In the genomic region with DNA sequence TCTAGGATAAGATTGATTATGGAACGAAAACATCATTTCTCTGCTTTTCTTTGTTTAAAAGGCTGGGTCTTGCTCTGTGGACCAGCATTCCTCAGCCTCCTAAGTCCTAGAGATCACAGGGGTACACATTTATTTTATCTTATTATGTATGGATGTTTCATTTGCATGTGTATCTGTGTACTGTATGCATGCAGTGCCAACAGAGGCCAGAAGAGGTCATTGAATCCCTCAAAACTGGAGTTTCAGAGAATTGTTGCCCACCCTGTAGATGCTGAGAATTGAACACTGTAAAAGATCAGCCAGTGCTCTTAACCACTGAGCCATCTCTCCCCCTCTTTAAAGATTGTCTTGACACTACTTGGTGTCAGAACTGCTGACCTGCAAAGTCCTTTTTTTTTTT, we compare ENCODE assay signal across 18 mouse cellular contexts.
DNase-seq lines count a peak whose midpoint lies in the region; ATAC-seq and TF ChIP-seq lines count a peak whose summit lies in the region.
"Had no signal": no experiment of that assay in that cellular context is flagged by ENCODE, and none has a peak within 500 bp of the region (broad histone marks: within the 10 kb centered on the region; RNA-seq: fewer than 3 reads in every experiment).

No protein-coding gene starts in this region.

- no peaks in the 10 kb centered on the region for H3K36me3 ChIP-seq in hindbrain, postnatal 0 days (ENCODE audit: insufficient read depth, low read length)
- no peaks in the 10 kb centered on the region for H3K36me3 ChIP-seq in hindbrain, embryonic 13.5 days
- H3K36me3 ChIP-seq: forebrain, embryonic 12.5 days; hindbrain, embryonic 10.5 days; limb, embryonic 12.5 days; liver, embryonic 13.5 days; midbrain, embryonic 15.5 days had no signal

- no peaks in the 10 kb centered on the region for H3K27me3 ChIP-seq in hindbrain, postnatal 0 days (ENCODE audit: insufficient read depth, low read length)
- H3K27me3 ChIP-seq in hindbrain, embryonic 13.5 days: no peaks in the 10 kb centered on the region
- H3K27me3 ChIP-seq: limb, embryonic 12.5 days; liver, embryonic 13.5 days; megakaryocyte, embryonic 14.5 days; midbrain, embryonic 15.5 days had no signal

- intact Hi-C loops in left cerebral cortex, postnatal 4 days (cut with DNase I): no loop called here

- no peak overlapping the region for H3K4me3 ChIP-seq in hindbrain, postnatal 0 days (ENCODE audit: low read length)
- H3K4me3 ChIP-seq in hindbrain, embryonic 13.5 days: no peak overlapping the region
- H3K4me3 ChIP-seq: forebrain, embryonic 12.5 days; hindbrain, embryonic 10.5 days; limb, embryonic 12.5 days; liver, embryonic 13.5 days; megakaryocyte, embryonic 14.5 days; midbrain, embryonic 15.5 days had no signal

- no peak for ATAC-seq in hindbrain, postnatal 0 days
- ATAC-seq in hindbrain, embryonic 13.5 days (ENCODE audit: low FRiP score): no peak
- ATAC-seq in common myeloid progenitor, adult 5-6 weeks (replicated peaks; ENCODE audit: low read depth, poor library complexity, severe bottlenecking): peak; percentile 52; the same call in 1 of the 2 replicates
- ATAC-seq: midbrain, embryonic 15.5 days had no signal

- TF ChIP-seq CTCF in hindbrain, postnatal 0 days (IDR thresholded peaks at IDR 0.05; ENCODE audit: low read depth): peak; percentile 45

- H3K9ac ChIP-seq in hindbrain, postnatal 0 days (replicated peaks; ENCODE audit: low read length): no peak overlapping the region
- H3K9ac ChIP-seq in hindbrain, embryonic 13.5 days: no peak overlapping the region
- H3K9ac ChIP-seq: forebrain, embryonic 12.5 days; limb, embryonic 12.5 days; liver, embryonic 13.5 days; midbrain, embryonic 15.5 days had no signal

- peak; percentile 18 to 24 for DNase-seq in cerebellum, postnatal 10 days
- no peak for DNase-seq in cerebellum, postnatal 36 days
- peak; percentile 14 for DNase-seq in hindbrain, postnatal 0 days (ENCODE audit: low spot score)
- DNase-seq in left cerebral cortex, postnatal 4 days: peak; percentile 7
- DNase-seq in left cerebral cortex, adult 11 months (ENCODE audit: low spot score): no peak
- DNase-seq in testis, postnatal 14 days (ENCODE audit: low spot score): no peak
- DNase-seq: adrenal gland, adult 2 months; cerebellum, adult 8-10 months; gastrocnemius, postnatal 36 days; liver, embryonic 13.5 days; right cerebral cortex, postnatal 4 days had no signal

- H3K4me2 ChIP-seq in hindbrain, postnatal 0 days (ENCODE audit: low read depth, low read length): no peak overlapping the region
- no peak overlapping the region for H3K4me2 ChIP-seq in hindbrain, embryonic 13.5 days
- H3K4me2 ChIP-seq: forebrain, embryonic 12.5 days; limb, embryonic 12.5 days; liver, embryonic 13.5 days; midbrain, embryonic 15.5 days had no signal

- H3K9me3 ChIP-seq in hindbrain, postnatal 0 days (ENCODE audit: low read length): no peaks in the 10 kb centered on the region
- no peaks in the 10 kb centered on the region for H3K9me3 ChIP-seq in hindbrain, embryonic 13.5 days
- H3K9me3 ChIP-seq: forebrain, embryonic 12.5 days; hindbrain, embryonic 10.5 days; limb, embryonic 12.5 days; liver, embryonic 13.5 days; megakaryocyte, embryonic 14.5 days; midbrain, embryonic 15.5 days had no signal

- 97% methylated on average over 1 of the region's 1 CpGs for WGBS in hindbrain, postnatal 0 days
- 97% methylated on average over 1 of the region's 1 CpGs for WGBS in hindbrain, embryonic 13.5 days

- no peak overlapping the region for H3K27ac ChIP-seq in hindbrain, postnatal 0 days
- H3K27ac ChIP-seq in hindbrain, embryonic 13.5 days: no peak overlapping the region
- H3K27ac ChIP-seq: forebrain, embryonic 12.5 days; hindbrain, embryonic 10.5 days; limb, embryonic 12.5 days; liver, embryonic 13.5 days; midbrain, embryonic 15.5 days had no signal

- no peaks in the 10 kb centered on the region for H3K4me1 ChIP-seq in hindbrain, postnatal 0 days (ENCODE audit: insufficient read depth, low read length)
- H3K4me1 ChIP-seq in hindbrain, embryonic 13.5 days (replicated peaks): peaks cover 12% of the 10 kb centered on the region
- H3K4me1 ChIP-seq: liver, embryonic 13.5 days; megakaryocyte, embryonic 14.5 days had no signal

Comparison
In these comparisons a context has a peak if more than half of its experiments do, and no peak if none do; other contexts are left out.
1. DNase-seq: peak in cerebellum, postnatal 10 days (2 of 2), hindbrain, postnatal 0 days (single experiment) and left cerebral cortex, postnatal 4 days (single experiment); none in cerebellum, postnatal 36 days (0 of 2), left cerebral cortex, adult 11 months (single experiment) and testis, postnatal 14 days (single experiment).